Mouse (Mus musculus): Measurements from ENCODE around the gene Klhl20.

- TF ChIP-seq MAX (IDR thresholded peaks at IDR 0.05; ENCODE audit: low read length) (no peak), SIN3A (IDR thresholded peaks at IDR 0.05; ENCODE audit: low read length) (no peak), POLR2A (IDR thresholded peaks at IDR 0.05; ENCODE audit: control insufficient read depth in 1 of 2, insufficient read depth in 1 of 2, low read depth in 1 of 2, low read length in 2 of 2, poor library complexity in 1 of 2) (no peak), CTCF (IDR thresholded peaks at IDR 0.05 in 2 of 3, conservative IDR thresholded peaks at IDR 0.05 in 1 of 3; ENCODE audit: control insufficient read depth in 1 of 3, insufficient read depth in 1 of 3, low read depth in 2 of 3, low read length in 3 of 3, poor library complexity in 1 of 3, severe bottlenecking in 1 of 3) (no peak), CHD2 (IDR thresholded peaks at IDR 0.05; ENCODE audit: low read length) (no peak), MYB (IDR thresholded peaks at IDR 0.05; ENCODE audit: low read depth, low read length) (no peak), E2F4 (IDR thresholded peaks at IDR 0.05; ENCODE audit: borderline replicate concordance, low read depth, low read length) (no peak), TCF12 (IDR thresholded peaks at IDR 0.05; ENCODE audit: low read depth, low read length) (no peak), UBTF (IDR thresholded peaks at IDR 0.05; ENCODE audit: borderline replicate concordance, insufficient read depth, low read depth, low read length) (no peak), MEF2A (IDR thresholded peaks at IDR 0.05; ENCODE audit: extremely low read depth, insufficient replicate concordance, low read depth, low read length, poor library complexity, severe bottlenecking) (no peak), EP300 (IDR thresholded peaks at IDR 0.05; ENCODE audit: low read depth in 1 of 2, low read length in 2 of 2) (no peak)
Observed at GRCm38 (mm10) chr1:161160266-161160665, 29.0 kb upstream of the Klhl20 start.
